Mouse (Mus musculus): ENCODE results near the gene Zbtb38.

Gene Zbtb38

DNA sequence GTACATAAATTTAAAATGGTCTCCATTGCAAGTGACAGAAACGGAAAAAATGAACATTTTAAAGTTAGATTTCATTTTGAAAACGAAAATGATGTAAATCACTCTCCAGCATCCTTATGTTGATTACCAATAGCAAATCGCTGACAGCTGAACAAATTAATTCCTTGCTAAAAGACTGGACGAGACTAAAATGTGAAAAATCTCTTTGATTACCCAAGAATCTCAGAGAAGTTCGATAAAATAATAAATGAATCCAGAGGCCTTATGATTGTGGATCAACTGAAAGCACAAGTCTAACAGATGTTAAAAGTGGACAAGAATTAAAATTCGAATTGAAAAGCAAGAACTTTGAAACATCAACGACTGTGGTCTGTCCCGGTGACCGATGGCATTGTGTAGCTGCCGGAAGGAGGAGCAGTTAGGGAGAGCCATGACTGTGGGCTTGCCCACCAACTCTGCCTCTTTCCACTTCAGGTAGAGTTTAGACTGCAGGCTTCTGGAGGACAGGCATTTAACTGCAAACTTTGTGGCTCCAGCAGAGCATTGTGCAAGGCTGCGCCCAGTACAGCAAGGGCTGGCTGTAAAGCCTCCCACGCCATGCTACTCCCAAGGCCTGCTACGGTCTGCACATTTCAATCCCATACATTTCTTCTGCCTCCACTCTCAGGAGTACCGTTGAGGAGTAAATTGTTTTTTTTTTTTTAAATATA lies 35.7 kb downstream of the Zbtb38 start:
- ATAC-seq (ENCODE audit: insufficient number of reproducible peaks, low FRiP score, low TSS enrichment), result no peak

DNA sequence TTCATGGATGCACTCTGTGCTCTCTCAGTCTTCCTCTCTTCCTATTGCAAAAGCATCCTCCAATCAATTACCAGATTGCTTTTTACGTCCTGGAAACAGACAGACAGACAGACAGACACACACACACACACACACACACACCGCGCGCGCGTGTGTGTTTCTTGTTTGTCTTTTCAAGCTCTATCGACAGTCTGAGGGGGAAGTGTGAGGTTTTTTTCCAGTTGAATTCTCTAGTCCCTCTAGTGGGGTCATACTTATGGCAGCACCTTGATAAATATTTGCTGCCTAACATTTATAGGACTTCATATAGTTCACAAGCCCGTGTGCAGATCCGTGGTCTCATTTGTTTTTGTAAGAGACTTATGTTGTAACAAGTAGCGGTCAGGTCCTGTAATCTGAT lies 36.5 kb downstream of the Zbtb38 start:
- no peak for ATAC-seq (ENCODE audit: insufficient number of reproducible peaks, low FRiP score, low TSS enrichment)

DNA sequence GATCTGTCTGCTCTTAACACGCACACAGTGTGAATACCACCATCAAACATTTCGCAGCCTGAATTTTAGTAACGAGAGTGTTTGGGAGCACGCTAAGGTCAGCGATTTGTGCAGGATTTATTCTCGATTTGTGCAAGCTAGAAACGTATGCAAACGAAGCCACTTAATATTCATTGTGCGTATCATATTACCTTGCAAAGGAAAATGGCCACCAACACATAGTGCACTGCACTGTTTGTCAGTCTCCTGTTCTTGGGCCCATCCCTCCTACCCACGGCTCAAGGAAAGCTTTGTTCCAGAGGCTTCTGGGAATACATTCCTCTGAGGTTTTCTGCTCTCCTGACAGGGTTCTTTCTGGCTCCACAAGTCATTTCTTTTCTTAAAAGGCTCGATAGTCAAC lies 37.5 kb downstream of the Zbtb38 start:
- no peak for ATAC-seq (ENCODE audit: insufficient number of reproducible peaks, low FRiP score, low TSS enrichment)

DNA sequence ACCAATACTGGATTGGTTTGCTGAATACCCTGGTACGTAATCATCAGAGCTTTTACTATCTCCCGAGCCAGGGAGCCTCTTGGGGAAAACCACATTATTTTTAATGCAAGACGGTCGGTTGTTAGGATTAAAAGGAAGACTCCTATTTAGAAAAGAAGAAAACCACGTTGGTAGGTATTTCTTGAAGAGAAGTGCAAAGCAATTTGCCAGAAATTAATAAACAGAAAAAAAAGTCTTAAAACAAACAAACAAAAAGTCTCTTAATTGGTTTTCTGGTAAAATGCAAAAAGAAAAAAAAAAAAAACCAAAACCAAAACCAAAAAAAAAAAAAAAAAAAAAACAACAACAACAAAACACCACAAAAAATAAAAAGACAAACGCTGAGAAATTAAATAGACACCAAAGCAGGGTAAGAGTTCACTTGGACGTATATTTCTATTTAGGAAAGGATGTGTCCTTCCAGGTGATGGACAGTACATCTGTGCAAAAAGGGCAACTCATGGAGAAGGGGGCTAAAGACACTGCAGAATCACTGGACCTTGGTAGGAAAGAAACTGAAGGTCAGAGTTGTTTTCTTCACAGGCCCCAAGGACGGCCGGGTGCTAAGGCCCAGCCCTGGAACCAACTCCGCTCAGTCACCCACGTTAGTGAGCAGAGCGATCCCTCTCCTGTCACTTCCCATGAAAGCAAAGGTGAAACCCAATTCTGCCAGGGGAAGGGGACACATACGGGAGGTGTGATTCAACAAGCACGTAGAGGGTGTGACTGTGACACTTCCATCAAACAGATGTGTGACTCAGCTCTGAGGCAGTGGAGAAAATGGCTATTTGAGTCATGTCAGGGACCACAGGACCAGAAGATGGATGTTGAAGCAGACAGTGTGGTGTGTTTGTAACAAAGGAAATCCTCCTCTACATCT lies 38.9 kb downstream of the Zbtb38 start:
- no peak for ATAC-seq (ENCODE audit: insufficient number of reproducible peaks, low FRiP score, low TSS enrichment)

DNA sequence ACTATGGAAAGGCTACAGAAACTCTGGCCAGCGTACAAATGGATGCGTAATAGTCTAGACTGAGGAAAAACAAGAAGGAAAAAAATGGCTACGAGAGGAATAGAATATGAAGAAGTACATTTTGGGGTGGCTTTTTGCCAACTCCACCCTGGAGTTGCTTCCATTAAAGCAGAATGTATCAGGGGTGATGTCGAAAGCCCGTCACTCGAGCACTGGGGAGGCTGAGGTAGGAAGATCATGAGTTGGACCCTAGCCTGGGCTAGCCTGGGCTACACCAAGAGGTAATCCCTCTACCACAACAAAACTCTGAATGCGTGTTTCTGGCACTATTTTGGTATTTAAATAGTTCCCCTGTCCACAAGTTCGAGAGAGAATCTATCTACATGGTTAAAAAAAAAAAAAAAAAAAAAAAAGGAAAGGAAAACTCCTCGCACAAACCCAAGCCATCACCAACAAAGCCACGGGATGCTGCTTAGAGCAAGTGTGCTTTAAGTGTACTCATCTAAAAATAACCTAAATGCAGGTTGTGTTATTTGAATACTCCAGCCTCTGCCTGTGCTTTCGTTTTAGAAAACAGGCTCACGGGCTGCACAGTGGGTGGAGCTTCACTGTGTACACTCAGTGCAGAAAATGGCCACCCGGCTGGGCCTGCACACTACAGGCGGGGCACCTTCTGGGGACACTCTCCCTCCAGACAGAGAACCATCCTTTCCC lies 39.7 kb downstream of the Zbtb38 start:
- ATAC-seq (ENCODE audit: insufficient number of reproducible peaks, low FRiP score, low TSS enrichment), result no peak

DNA sequence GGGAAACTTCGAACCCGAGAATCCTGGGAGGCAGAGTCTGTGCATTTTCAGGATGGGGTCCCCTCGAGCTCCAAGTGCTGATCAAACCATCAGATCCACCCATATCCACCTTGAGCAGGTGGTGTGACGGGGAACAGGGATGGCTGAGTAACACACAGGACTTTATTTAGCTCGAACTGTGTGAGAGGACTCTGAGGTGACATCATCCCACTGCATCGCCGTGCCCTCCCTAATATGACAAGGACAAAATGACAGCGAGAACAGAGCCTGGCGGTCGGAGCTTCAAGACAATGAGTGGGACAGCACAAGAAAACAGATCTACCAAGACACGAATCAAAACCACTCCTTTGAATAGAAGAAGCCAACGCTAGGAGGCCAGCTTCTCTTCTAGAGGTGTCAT lies 40.6 kb downstream of the Zbtb38 start:
- no peak for ATAC-seq (ENCODE audit: insufficient number of reproducible peaks, low FRiP score, low TSS enrichment)

DNA sequence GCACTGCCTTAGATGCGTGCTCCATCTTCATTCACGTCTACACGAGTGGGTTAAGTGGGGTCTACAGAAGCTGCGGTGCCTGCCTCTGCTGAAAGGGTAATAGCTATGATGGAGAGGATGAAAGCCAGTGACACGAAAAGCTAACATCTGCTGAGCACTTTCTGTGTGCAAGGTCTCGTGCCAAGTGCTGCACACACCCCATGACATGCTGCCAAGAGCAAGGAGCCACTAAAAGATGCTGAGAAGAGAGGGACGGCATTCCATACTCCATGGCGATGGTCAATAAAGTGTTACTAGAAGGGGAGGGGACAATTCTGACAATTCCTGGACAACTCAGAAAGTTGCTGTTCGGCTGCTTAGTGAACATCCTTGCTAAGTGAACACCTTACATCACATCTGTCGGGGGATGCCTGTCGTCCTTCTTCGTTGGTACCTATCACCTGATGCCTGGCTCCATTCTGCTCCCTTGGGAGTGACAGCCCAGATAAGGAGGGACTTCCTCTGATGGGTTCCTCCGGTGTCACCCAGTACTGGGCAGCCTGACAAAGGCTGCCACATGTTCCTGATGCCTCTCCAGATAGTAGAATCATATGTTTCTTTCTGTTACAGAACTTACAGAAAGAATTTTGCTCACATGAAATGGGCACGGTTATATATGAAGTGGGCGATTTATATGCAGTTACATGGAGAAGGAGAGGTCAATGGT lies 42.2 kb downstream of the Zbtb38 start:
- ATAC-seq (ENCODE audit: insufficient number of reproducible peaks, low FRiP score, low TSS enrichment), result no peak

DNA sequence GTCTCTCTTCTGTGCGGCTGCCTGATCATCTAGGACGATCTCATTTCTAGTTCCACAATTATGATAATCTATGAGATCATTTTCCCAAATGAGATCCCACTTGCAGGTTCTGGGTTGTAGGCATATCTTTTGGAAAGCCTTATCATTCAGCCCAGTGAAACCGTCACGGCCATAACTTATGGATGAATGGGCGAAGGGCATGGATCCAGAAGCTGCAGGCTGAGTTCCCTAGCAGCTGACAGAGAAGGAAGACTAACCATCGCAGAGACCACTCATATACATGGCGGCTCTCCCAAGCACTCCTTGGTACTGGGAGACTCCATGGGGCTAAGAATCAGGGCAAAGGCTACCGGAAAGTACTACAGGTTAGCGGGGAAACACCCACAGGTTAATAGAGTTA lies 43.7 kb downstream of the Zbtb38 start:
- no peak for ATAC-seq (ENCODE audit: insufficient number of reproducible peaks, low FRiP score, low TSS enrichment)

DNA sequence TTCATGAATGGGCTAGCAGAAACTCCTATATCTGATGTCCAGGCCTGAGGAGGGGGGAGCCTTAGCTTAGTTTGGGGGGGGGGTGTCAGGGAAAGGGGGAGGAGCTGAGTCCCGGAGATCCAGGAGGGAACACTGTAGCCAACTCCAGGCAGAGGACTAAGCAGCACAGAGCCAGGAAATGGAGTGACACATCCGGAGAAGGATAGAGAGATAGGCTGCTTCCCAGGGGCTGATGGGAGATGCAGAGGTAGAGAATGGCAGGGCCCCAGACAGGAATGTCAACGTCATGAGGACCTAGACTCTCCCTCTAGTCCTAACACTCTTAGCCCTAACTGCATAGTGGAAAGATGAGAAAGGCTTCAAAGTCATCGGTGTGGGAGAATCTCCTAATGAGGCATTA lies 44.7 kb downstream of the Zbtb38 start:
- no peak for ATAC-seq (ENCODE audit: insufficient number of reproducible peaks, low FRiP score, low TSS enrichment)

DNA sequence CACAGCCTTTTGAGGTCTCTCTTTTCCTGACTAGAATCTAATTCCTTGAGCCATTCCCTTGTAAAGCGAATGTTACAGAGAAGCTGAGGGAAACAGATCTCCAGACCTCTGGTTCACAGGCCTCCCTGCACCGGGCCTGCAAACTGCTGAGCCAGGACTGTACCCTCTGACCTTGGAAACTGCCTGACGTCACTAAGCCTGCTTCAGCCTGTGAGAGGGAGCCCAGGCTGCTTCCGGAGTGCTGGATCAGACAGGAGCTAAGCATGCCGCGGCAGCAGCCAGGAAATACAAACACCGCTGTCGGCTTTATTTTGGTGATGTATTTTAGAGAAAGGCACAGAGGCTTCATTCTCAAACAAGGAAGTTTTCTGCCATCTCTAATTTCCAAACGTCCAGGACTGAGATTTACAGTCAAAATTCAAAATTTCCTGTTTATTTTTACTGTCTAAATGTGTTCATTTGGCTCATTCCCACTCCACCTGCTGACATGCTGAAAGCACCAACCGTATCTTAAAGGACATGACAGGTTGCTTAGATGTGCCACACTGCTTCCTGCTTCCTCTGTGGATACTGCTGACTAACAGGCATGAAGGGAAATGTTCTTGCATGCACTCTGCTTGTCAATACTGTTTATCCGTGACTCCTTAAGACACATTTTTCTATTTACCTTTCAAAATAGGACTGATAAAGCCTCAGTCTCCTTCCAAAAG lies 46.9 kb downstream of the Zbtb38 start:
- peak; percentile 62; the same call in 1 of the 2 replicates for ATAC-seq (ENCODE audit: insufficient number of reproducible peaks, low FRiP score, low TSS enrichment)

DNA sequence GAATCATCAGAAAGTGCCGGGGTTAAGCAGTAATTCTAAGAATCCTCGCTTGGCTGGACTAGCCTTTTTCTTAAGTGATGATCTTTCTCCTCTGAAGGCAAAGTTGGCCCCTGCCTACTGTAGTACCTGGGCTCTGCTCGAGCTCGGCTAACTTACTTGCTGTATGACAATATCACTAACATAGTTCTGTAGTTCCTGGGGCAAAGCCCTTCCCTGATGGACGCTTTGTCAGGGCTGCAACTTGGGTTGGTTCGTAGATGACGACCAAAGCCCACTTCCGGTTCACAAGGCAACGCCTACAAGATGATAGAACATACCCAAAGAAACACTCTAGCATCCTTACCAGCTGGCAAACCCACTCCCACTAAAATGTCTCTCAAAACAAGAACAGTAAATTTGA lies 47.7 kb downstream of the Zbtb38 start:
- ATAC-seq (ENCODE audit: insufficient number of reproducible peaks, low FRiP score, low TSS enrichment), result no peak

DNA sequence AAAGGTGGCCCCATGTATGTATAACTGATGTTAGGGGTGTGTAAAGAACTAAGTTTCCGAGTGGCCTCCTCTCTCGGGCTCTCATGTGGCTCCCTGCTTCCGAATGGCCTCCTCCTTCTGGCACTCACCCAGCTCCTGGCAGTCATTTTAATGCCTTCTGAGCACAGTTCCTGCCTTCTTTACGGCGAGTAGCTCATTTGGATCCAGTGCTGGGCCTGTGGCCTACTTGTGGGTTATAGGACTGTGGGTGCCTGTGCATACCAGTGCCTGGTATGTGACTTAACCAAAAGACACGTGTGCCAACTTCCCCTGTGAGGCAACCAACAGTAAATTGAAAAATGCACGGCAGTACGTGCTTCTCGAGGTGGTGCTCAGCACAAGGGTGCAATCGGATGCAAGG lies 50.7 kb downstream of the Zbtb38 start:
- no peak for ATAC-seq (ENCODE audit: insufficient number of reproducible peaks, low FRiP score, low TSS enrichment)

DNA sequence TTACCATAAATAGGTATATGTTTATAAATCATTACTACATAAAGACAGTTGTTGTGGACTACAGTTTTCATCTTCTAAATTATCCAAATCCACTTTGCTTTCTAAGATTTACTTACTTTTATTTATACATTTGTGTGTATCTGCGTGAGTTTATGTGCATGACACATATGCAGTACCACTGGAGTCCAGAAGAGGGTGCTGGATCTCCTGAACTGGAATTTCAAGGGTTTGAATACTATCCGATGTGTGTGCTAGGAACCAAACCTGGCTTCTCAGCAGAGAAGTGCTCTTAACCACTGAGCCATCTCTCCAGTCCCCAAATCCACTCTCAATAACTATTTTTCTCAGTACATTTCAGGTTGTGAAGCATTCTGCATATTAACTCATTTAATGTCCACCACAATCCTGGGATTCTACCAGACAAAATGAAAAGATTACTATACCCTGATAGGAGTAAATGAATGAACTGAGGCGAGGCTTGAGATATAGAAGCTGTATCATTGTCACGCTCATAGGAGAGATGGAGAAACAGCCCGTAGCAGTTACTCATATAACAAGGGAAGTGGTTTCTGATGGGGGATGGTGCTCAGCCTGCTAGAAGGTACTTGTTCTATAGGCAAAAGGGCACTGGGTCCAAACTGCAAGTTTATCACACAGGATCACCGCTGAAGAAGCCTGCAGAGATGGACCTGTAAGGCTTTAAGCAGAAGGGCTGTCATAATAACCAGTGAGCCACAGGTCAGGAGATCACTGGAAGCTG lies 53.2 kb downstream of the Zbtb38 start:
- ATAC-seq (ENCODE audit: insufficient number of reproducible peaks, low FRiP score, low TSS enrichment), result no peak

DNA sequence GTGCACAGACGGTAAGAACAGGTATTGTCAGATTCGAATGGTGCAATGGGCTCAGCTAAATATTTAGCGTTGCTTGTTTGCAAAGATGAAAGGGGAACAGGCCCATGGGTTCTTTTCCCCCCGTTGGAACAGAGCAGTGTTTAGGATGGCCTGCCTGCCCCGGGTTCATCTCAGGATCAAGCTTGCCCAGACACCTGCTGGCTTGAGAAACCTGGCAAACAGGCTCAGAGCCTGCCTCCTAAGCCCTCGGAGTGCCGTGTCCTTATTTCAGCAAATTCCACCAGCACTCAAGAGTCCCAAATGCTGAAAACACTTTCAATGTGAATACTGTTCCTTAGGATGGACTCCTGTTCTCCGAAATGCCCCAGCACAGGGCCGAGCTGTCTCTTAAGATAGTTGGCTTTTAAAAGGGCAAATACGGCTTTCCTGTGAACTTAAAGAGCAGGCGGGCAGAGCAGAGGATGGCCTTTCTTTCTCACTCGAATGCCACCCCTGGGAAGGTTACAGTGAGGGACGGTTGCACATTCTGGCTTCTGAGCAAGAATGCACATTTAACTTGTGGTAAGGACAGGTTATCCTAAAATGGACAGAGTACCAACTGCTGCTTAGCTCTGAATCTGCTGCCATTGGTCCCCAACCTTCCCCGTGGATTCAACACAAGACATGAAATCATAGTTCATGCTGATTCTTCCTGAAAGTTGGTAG lies 55.7 kb downstream of the Zbtb38 start:
- ATAC-seq (ENCODE audit: insufficient number of reproducible peaks, low FRiP score, low TSS enrichment), result no peak

DNA sequence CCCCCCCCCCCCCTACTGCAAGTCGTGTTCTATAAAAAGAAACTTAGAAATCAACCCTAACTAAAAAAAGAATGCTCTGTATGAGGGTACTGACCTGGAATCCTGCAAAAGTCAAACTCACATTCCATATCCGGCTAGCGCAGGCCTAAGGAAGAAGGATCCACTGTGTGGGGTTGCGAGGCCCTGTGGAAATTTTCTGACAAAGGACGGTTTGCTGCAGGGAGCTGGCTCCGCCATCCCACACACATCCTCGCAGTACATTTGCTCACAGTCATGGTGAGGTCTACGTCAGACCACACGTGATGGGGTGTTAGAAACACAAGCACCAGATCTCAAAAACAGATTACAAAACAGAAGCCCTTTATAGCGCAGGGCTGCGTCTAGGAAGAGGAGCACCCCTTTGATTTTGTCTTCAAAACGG lies 56.5 kb downstream of the Zbtb38 start:
- no peak for ATAC-seq (ENCODE audit: insufficient number of reproducible peaks, low FRiP score, low TSS enrichment)

DNA sequence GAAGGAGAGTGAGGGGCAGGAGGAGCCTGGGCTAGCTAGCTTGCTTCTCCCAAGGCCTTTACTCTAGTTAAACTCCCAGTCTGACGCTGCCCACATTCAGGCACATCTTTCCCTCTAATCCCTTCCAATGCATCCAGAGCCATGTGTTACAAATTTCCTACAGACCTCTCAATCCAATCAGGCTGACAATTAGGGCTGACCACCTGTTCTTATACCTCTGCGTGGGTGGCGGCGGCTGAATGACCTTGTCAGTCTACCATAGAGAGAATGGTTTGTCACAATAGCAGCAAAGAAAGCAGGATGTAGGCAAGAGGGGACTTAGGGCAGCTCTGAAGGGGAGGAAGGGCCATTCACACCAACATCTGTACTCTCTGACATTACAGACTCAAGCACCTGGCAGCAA lies 62.2 kb downstream of the Zbtb38 start:
- 0 out of 2 replicates have a peak, but pooled peaks have one; percentile 18 for ATAC-seq (ENCODE audit: insufficient number of reproducible peaks, low FRiP score, low TSS enrichment)

DNA sequence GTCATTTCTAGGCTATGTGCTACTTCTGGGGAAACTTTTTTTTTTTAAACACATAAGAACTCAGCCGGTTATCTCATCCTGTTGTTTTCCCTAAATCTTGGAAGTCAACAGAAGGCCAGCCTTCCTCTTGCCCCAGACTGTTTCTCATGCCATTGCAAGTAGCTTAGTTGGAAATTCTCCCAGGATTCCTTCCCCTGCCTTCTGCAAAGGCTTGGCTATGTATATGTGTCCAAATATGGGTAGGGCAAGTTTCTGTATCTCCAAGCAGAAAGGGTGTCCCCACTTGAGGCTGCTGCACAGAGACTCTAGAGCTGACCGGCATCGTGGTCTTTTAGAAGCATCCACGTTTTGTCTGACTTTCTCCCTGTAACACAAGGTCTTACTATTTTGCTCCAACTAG lies 63.6 kb downstream of the Zbtb38 start:
- no peak for ATAC-seq (ENCODE audit: insufficient number of reproducible peaks, low FRiP score, low TSS enrichment)

DNA sequence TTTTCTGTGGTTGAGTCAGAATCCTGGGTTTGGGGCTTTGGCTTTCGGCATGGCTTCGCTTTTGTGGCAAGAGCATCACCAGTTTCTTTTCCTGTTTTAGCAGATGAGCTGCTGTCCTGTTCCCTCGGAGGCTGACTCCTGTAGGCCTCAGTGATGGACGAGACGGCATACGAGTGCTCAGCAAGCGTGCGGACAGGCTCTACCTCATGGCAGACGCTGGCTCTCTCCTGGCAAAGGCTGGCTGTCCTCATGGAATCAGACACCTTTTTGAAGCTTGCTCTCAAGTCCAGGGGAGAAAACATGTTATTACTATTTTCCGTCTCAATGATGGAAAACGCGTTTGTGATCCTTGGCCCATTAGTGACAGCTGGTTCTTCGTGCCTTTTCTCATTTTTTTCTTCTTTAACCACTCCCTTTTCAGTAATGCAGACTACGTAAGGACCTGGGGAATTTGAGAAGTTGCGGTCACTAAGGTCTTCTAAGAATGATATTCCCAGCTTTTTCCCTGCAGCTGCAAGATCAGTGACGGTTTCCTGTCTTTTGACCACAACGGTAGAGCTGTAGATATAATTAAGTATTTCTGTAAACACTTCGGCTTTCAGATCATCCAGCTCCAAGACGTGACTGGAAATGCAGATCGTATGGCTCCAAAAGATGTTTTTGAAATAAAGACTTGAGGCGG lies 64.3 kb downstream of the Zbtb38 start:
- ATAC-seq (ENCODE audit: insufficient number of reproducible peaks, low FRiP score, low TSS enrichment), result no peak

Measured in cerebellum, adult (tissue).